Mouse (Mus musculus): ENCODE results near the gene Creb3l4.
"Not testable (repeated sequence)": the region's sequence is repeated elsewhere in the genome, so short reads cannot be mapped to it uniquely, and the experiment has no call there.

Gene Creb3l4

DNA sequence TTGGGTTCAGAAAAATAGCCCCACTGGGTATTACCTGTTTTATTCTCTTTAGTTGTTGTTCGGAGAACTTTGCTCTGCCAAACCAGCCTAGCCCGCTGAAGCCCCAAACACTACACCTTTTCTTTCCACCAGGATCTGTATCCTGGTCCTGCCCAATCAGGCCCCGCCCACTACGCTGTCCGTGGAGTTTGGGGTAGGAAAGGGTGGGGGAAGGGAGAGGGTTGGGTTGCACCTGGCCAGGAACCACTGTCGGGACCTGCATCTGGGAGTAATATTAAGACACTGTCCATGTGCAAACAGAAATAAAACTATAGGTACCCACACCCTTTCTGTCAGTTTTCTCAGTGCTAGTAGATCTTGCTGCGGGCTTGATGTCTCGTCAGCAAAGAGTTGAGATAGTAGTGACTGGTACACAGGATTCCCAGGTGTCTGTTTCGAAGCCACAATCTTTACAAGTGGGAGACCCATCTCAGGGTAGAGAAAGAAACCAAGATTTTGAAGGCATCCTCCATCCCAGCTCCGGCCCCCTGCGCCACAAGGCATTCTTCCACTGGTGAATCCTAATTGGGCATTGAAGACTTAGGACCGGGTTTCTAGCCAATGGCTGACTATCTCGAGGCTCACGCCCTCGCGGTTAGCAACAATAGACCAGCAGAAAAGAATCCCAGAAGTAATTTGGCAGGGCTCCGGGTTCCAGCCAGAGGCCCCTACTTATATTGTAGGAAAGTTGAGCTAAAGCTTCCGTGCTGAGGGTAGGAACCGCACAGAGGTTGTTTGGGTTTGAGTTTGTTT is at the start of gene Creb3l4:
Gene Creb3l4, minus strand, starts transcription at position 529 of the 792 bp plus-strand sequence.
- DNase-seq, result no peak

DNA sequence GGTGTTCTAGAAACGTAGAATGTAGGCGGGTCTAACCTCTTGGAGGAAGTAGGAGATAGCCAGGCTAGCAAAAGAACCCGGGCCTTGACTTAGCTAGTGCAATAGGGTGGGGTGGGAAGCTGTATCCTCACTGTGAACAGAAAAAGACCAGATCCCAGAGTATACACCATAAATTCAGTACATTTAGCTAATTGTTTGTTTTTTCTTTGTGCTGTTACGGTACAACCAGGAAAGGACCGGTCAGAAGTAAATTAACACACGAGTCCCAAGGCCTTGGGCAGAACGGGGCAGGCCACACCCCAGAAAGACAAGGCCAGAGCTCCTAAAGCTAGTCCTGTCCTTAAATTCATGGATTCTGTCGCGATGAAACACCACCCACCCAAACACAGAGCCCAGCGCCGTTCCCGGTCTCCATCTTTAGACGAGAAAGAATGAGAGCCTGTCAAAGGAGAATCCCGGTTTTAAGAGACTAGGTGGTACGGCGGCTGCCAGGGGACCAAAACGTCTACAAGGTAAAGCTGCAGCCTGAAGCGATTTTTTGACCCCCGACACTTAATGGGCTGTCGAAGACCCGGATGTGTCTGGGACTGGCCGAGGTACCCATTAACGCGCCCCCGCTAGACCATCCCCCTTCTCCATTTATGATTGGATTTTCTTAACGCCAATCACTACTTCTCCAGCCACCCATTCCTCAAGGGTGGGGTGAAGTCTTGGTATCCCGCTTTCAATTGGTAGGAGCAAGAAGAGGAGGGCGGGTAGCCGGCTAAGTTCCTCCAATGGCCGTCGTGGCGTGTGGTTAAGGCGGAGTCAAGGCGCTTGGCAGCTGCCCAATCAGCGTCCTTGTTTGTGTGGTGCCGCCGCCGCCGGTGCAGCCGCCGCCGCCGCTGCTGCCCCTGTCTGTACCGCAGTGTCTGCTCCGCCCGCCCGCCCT is 49.3 kb upstream of the Creb3l4 start, which contains the start of gene Gatad2b:
Gene Gatad2b, plus strand, starts transcription at position 834 of the 931 bp plus-strand sequence.
- DNase-seq, result peak; percentile 95 to 98

DNA sequence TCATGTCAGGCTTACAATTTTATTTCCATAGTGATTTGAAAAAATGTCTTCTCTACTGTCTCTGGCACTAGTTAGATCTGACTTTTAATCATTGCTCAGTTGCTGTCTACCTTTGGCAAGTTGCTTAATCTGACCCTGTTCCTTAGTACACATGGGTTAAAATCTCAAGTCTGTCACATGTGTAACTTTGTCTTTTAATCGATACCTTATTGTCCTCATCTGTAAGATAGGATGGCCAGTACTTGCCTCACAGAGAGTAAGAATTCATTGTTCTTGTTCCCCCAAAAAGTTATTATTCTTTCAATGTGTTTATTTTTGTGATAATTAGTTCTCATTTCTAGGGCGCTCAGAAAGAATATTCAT is 48.7 kb upstream of the Creb3l4 start:
- no peak for DNase-seq

DNA sequence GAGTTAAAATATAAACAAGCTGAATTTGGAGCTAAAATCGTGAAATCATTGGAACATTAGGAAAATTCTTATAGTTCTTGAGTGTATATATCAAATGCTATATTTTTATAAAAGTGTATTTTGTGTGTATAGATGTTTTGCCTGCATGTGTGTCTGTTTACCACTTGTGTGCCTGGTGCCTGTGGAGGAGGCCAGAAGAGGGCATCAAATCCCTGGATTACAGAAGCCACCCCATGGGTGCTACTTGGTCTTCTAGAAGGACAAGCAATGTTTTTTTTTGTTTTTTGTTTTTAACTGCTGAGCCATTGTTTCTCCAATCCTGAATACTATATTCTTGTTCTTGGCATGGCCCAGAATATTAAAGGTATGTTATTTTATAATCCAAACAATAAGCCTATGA is 47.3 kb upstream of the Creb3l4 start:
- DNase-seq, result no peak

DNA sequence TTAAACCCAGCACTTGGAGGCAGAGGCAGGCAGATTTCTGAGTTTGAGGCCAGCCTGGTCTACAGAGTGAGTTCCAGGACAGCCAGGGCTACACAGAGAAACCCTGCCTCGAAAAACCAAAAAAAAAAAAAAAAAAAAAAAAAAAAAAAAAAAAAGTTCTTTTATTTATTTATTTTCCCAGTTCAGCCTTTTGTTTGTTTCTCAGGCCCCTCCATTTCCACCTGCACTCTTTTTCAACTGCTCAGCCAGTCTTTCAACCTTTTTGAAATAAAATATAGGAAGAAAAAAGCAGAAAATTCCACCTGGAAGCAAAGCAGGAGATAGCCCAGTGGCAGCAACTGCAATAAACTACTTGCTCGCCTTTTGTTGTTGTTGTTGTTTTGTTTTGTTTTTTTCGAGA is 46.1 kb upstream of the Creb3l4 start:
- not testable (repeated sequence) for DNase-seq

DNA sequence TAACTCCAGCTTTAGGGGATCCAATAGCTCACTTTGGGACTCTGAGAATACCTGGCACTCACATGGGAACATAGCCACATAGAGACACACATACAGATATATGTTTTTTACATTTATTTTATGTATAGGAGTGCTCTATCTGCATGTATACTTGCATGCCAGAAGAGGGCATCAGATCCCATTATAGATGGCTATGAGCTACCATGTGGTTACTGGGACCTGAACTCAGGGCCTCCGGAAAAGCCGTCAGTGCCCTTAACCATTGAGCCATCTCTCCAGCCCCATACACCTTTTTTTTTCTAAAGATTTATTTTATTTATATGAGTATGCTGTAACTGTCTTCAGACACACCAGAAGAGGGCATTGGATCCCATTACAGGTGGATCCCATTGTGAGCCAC is 40.8 kb upstream of the Creb3l4 start:
- no peak for DNase-seq

DNA sequence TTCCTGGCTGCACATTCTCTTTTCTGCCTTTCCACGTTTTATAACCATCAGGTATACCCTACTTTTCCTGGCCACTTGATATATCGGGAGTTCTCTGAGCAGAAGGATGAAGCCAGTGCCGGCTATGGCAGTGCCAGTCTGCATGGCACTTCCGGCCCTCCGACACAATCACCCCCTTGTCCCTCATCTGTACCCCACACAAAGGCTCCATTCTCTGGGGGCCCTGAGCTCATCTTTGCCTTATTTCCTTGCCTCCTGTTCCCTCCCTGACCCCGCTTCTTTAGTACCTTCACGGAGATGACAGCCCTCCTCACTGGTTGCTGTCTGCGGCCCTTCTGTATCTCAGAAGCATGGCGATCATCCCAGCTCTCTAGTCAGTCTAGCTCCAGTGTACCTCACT is 37.4 kb upstream of the Creb3l4 start:
- no peak for DNase-seq

DNA sequence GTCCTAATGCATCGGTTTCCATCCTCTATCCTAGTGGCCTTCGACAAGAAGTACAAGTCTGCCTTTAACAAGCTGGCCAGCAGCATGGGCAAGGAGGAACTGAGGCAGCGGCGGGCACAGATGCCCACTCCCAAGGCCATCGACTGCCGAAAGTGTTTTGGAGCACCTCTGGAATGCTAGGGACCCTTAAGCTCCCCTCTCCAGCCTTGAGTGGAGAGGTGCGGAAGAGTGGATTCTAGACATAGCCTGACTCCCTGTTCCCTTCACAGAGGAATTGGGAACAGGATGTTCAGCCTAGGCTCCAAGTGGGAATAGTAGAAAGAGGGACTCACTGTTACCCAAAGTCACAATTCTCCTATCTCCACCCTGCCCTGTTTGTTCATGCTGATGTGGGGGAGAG is 36.4 kb upstream of the Creb3l4 start:
- DNase-seq, result no peak

DNA sequence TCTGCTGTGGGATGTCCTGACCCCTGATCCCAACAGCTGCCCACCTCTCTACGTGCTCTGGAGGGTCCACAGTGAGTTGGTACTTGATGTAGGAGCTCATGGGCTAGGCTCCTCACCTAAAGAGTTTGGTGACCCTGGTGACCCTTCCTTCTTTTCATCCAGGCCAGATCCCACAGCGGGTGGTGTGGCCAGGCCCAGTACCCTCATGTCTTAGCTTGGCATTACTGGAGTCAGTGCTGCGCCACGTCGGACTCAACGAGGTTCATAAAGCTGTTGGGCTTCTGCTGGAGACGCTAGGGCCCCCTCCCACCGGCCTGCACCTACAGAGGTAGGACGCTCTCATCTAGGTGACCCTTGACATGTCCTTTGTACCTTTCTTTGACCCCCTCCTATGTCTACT is 35.9 kb upstream of the Creb3l4 start:
- no peak for DNase-seq

DNA sequence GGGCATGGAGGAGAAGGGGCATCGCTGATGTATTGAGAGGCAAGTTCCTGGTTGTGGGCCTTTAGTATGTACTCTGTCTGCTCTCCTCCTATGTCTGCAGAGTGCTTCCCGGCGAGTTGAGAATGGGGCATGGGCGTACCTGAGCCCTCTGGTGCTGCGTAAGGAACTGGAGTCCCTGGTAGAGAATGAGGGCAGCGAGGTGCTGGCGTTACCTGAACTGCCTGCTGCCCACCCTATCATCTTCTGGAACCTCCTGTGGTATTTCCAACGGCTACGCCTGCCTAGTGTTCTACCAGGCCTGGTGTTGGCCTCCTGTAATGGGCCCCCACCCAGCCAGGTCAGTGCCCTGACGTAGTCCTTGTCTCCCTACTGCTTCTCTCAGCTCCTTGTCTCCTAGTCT is 34.9 kb upstream of the Creb3l4 start:
- no peak for DNase-seq

DNA sequence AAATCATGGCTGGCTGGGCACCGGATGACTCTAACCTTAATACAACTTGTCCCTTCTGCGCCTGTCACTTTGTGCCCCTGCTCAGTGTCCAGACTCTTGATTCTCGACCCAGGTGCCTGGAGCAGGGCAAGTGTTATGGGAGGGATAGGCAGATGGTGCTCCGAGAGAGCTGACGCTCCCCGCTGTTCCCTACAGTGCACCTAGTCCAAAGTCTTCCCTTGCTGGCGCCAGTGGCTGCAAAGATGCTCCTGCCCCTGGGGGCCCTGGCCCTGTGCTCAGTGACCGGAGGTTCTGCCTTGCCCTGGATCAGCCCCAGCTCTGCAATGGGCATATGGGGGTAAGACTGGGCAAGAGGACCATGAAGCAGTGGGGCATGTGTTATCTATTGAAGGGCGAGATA is 34.5 kb upstream of the Creb3l4 start:
- no peak for DNase-seq

DNA sequence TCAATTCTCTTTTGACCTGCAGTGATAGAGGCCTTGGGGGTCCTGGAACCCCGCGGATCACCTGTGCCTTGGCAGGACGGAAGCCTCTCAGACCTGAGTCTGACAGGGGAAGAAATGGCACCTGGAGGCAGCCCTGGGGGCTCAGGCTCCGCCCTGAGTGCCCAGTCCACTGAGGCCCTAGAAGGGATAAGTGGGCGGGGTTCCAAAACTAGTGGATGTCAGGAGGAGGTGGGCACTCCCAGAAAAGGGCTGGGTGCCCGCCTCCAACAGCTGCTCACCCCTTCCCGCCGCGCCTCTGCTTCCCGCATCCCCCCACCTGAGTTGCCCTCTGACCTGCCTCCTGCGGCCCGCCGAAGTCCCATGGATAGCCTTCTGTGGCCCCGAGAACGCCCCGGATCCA is 33.5 kb upstream of the Creb3l4 start:
- DNase-seq, result no peak

DNA sequence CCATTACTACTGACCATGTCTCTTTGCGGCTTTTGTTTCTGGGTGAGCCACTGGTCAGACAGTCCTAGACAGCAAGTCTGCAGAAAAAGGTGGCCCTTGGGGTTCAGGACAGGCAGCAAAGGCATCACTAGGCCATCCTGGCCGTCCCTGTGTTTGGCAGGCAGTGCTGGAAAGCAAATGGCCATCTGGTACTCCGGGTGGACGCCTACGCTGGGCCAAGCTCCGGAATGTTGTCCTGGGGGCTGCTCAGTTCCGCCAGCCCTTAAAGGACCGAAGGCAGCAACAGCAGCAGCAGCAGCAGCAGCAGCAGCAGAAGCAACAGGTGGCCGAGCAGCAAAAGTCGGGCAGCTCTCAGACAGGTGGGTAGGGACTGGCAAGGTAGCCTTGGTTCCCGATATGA is 32.0 kb upstream of the Creb3l4 start:
- no peak for DNase-seq

DNA sequence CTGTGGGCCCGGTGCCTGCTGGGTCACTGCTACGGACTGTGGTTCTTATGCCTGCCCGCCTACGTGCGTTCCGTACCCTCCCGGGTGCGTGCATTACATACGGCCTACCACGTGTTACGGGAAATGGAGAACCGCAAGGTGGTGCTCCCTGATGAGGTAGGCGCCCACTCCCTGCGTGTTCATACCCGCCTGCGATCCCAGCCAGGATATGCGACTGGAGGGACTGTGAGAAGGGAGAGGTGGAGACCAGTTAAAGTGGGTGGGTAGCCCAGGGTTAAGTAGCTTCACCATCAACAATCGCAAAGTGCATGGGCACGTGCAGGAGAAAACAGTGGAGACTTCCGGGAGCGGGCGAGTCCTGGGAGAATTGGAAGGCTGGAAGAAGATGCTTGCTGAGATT is 30.5 kb upstream of the Creb3l4 start:
- no peak for DNase-seq

DNA sequence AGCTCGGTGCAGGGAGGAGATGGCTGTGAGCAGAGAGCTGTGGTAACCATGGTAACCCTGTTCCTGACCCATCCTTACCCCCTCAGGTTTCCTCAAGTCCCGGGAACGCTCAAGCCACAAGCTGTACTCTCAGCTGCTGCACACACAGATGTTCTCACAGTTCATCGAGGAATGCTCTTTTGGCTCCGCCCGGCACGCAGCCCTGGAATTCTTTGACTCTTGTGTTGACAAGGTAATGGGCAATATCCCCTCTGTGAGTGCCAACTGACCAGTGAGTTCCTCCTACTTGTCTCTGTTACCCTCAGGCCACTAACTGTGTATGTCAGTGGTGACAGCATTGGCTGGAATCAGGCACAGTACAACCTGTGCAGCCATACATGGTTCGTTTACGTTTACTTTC is 28.9 kb upstream of the Creb3l4 start:
- DNase-seq, result no peak

DNA sequence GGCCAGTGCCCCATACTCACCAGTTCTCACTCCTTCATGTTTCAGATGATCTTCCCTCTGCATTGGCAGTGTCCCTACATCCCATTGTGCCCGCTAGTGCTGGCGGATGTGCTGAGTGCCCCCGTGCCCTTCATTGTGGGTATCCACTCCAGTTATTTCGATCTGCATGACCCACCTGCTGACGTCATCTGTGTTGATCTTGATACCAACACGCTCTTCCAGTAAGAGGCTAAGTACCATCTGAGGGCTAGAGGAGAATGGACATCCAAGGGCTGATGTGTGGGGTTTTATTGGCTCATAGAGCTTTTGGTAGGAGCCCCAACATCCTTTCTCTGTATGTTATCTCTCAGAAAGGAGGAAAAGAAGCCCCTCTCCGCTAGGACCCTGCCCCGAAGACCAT is 27.5 kb upstream of the Creb3l4 start:
- no peak for DNase-seq

DNA sequence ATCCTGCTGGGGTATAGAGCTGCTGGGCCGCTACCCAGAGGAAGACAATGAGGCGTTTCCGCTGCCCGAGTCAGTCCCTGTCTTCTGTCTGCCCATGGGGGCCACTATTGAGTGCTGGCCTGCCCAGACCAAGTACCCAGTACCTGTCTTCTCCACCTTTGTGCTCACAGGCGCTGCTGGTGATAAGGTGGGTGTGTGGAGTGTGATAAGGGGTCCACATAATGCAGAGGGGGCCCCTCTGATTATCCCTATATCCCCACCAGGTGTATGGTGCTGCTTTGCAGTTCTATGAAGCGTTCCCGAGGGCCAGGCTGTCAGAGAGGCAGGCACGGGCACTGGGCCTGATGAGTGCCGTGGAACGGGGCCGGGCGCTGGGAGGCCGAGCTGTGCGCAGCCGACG is 25.7 kb upstream of the Creb3l4 start:
- no peak for DNase-seq

DNA sequence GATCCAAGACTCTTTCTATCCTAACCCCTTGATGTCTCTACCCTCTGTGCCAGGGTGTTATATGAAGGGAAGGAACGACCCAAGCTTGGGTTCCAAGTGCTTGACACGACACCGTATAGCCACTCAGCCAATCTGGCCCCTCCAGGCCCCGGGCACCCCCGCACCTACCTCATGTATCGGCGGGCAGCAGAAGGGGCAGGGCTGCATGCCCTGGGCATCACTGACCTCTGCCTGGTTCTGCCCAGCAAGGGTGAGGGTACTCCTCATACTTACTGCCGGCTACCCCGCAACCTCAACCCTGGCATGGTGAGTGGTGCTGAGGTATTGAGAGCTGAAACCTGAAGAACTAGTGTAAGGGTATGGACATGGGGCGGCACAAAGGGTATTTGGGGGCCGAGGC is 24.9 kb upstream of the Creb3l4 start:
- peak in 1 of 2 experiments; percentile 27 for DNase-seq

DNA sequence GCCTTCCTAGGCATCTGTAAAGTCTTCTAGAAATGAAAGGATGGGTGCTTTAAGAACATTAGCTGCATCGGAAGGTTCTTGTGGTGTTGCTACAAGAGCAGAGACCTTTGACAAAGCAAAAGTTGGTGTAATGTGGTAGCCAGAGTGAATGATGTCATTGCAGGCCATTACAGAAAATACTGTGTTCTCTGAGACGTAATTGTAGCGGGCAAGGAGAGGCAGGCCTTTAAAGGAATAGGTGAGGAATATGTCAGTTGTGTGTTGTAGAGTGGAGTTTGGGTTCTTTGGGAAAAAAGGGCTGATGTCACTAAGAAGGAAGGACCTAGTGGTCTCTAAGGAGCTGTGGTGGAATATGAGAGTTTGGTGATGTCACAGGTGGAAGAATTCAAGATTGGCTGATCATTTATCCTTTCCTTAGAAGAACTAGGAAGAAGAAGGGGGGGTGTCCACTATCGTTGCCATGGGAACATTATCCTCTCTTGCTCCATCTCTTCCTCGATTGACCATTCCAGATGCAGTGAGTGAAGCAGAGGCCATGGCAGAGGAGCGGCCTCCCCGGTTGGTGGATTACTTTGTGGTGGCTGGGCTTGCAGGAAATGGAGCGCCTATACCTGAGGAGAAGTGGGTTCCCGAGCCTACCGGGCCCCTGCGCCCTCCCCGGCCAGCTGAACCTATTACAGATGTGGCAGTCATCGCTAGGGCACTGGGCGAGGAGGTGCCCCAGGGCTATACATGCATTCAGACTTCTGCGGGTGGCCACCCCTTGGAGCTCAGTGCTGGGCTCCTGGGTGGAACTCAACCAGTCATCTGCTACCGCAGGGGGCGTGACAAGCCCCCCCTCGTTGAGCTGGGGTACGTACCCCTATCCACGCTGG is 23.8 kb upstream of the Creb3l4 start:
- DNase-seq, result peak; percentile 31 to 58

DNA sequence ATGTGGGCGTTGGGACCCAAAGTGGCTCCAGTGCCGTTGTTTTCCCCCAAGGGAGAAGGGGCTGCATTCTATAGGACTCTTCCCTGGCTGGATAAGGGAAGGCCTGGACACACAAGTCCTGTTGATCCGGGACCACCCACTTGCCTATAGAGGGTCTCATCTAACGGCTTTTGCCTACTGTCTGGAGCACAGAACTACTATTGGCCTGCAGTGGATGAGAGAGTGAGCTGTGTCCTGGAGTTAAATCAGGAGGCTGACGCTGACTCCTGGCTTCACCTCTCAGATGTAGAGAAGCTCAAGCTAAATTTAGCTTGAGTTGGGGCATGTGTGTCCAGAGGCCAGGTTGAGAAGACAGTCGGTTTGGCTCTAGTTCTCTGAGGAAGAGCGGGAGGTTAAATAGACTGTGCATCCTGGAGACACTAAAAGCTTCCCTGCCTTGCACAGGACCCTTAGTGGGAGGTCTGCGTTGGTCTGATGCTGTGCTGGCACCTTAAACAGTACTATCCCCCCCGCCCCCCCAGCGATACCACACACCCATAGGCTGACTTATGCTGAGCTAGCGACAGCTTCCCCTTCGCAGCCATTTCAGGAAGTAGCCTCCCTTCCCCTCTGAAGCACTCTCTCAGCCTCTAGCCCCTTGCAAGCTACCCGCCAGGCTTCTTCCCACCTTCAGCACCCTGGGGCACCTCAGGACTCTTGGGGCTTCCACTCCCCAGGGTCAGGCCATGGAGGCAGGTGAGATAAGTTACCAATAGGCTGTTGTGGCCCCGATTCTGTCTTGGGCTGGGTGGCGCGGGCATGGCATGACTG is 22.8 kb upstream of the Creb3l4 start:
- DNase-seq, result peak; percentile 63 to 68

DNA sequence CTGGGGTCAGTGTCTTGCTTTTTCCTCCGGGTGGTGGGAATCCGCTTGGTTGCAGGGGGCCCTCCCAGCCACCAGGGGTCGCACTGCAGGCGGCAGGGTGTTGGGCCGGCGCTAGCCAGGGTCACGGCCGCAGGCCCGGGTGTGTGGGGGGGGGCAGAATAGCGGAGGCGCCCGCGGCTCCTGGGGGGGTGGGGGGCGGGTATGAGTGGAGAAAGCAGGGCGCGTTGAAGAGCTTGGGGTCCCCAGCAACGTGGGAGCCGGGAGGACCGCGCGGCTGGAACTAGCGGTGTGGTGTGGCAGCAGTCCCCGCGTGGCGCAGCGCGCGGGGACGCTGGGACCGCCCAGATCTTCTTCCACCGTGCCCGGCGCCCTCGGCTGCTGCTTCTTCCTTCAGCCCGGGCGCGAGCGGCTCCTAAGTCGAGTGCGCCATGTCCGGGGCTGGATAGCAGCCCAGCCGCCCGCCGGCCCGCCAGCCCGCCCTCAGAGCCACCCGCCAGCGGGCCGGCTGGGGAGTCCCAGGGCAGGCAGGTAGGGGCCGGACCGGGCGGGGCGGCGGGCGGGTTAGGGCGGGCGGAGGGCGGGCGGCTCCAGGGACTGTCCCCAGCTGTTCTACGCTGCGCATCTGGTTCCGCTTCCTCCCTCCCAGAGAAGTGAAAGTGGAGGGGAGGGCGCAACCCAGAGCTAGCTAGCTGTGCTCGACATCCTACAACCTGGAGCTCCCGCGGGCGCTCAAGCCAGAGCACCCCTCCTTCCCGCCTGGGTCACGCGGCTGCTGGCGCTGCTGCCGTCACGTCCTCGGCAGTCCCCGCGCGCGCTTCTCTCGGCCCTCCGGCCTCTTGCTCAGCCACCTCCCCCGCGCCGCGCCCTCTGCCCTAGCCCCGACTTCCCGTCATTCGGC is 22.0 kb upstream of the Creb3l4 start, which contains the start of gene Dennd4b:
Gene Dennd4b, plus strand, starts transcription at position 152 of the 898 bp plus-strand sequence.
- DNase-seq, result peak; percentile 89 to 91
